Mouse (Mus musculus) lung, postnatal 0 days (tissue): Measurements from ENCODE around the gene Kmt5b. TPM values are rescaled to one million over a fixed set of nuclear protein-coding genes. Genes with fewer than 3 reads are reported as not detected.

ENCODE experiments used
- ATAC-seq: fragments of 200-750 bp; cut with Nextera tagmentation; 2 replicates; pipeline ENCODE4 v1.8.0; 2017; ENCODE audit warnings: moderate library complexity
- DNase-seq: peaks from one replicate; pipeline ENCODE4 v3.0.0-alpha.2; 2016; ENCODE audit warnings: low spot score
- H3K27ac ChIP-seq: fragments of 300-500 bp; sonication (generic); 2 replicates; pipeline ENCODE4 v1.5.1; 2014; ENCODE audit warnings: antibody characterized with exemption, mild to moderate bottlenecking, low read length, mixed read lengths
- H3K27me3 ChIP-seq: fragments of 300-500 bp; sonication (generic); replicated peaks from 2 replicates; pipeline ENCODE4 v1.6.1; 2014; ENCODE audit warnings: low read length, mixed read lengths; ENCODE audit not compliant: insufficient read depth
- H3K36me3 ChIP-seq: fragments of 300-500 bp; sonication (generic); 2 replicates; pipeline ENCODE4 v1.6.1; 2014; ENCODE audit warnings: low read length, mixed read lengths; ENCODE audit not compliant: insufficient read depth
- H3K4me1 ChIP-seq: fragments of 300-500 bp; sonication (generic); 2 replicates; pipeline ENCODE4 v1.6.1; 2014; ENCODE audit warnings: antibody characterized with exemption, low read depth, low read length, mixed read lengths; ENCODE audit not compliant: insufficient read depth
- H3K4me2 ChIP-seq: fragments of 300-500 bp; sonication (generic); replicated peaks from 2 replicates; pipeline ENCODE4 v1.6.1; 2014; ENCODE audit warnings: low read depth, mild to moderate bottlenecking, low read length, moderate library complexity, mixed read lengths
- H3K4me3 ChIP-seq: fragments of 300-500 bp; sonication (generic); 2 replicates; pipeline ENCODE4 v1.5.1; 2014; ENCODE audit warnings: low read depth, low read length
- H3K9ac ChIP-seq: fragments of 300-500 bp; sonication (generic); replicated peaks from 2 replicates; pipeline ENCODE4 v1.6.1; 2014; ENCODE audit warnings: low read depth, mild to moderate bottlenecking
- H3K9me3 ChIP-seq: fragments of 300-500 bp; sonication (generic); 2 replicates; pipeline ENCODE4 v1.6.1; 2016; ENCODE audit warnings: low read length, mixed read lengths
- CTCF ChIP-seq: IDR thresholded peaks from 2 replicates; pipeline ENCODE4 v1.5.1; 2016; ENCODE audit warnings: antibody characterized with exemption, mild to moderate bottlenecking
- EP300 ChIP-seq: IDR thresholded peaks from 2 replicates; pipeline ENCODE4 v1.6.1; 2016; ENCODE audit warnings: antibody characterized with exemption, mild to moderate bottlenecking, control low read depth
- WGBS: fragments of 180-500 bp; shearing (Covaris S2); extraction: QIAGEN DNeasy Blood & Tissue Kit; methylation state at CpG from one replicate; pipeline ENCODE4 v1.1.7; 2014; 5-methylcytosine and 5-hydroxymethylcytosine counted together
- polyA plus RNA-seq: library from polyadenylated mRNA; unstranded; fragments of >200 nt; fragmentation: Nextera tagmentation; extraction: Ambion mirVana; gene quantifications from 2 replicates; pipeline ENCODE4 v1.2.1, GENCODE M21; 2015

Gene Kmt5b
- polyA plus RNA-seq, 1 experiment from 2014 or later, result 20.5 TPM

- no peak for TF ChIP-seq CTCF
- no peak for TF ChIP-seq EP300
- Histone ChIP-seq H3K4me3 (no peak overlapping the region), H3K4me1 (peaks cover 9% of the 10 kb centered on the region), H3K27me3 (no peaks in the 10 kb centered on the region), H3K9ac (no peak overlapping the region), H3K9me3 (no peaks in the 10 kb centered on the region), H3K27ac (no peak overlapping the region), H3K36me3 (no peaks in the 10 kb centered on the region), H3K4me2 (peak overlapping the region; percentile 73)
- WGBS, result 83% methylated on average over 5 of the region's 5 CpGs
- ATAC-seq (no peak), DNase-seq (no peak)
Measured at GRCm38 (mm10) chr19:3766378-3766777, 843 bp upstream of the Kmt5b start.

GRCm38 (mm10) chr19:3767781-3768696 lies 818 bp downstream of the Kmt5b start:
- peak overlapping the region; percentile 100 for H3K9ac ChIP-seq
- DNase-seq (peak; percentile 95), ATAC-seq (peak; percentile 64)
- peak overlapping the region; percentile 100 for H3K27ac ChIP-seq
- H3K4me3 ChIP-seq, result peak overlapping the region; percentile 98
- H3K4me2 ChIP-seq, result peak overlapping the region; percentile 73
- H3K27me3 ChIP-seq, result no peaks in the 10 kb centered on the region
- no peaks in the 10 kb centered on the region for H3K9me3 ChIP-seq
- H3K4me1 ChIP-seq, result peaks cover 9% of the 10 kb centered on the region
- 2% methylated on average over 85 of the region's 111 CpGs for WGBS
- TF ChIP-seq CTCF (no peak), EP300 (no peak)
- no peaks in the 10 kb centered on the region for H3K36me3 ChIP-seq

GRCm38 (mm10) chr19:3768697-3769383 lies 1.6 kb downstream of the Kmt5b start:
- Histone ChIP-seq H3K27ac (peak overlapping the region; percentile 100), H3K36me3 (no peaks in the 10 kb centered on the region), H3K4me1 (peaks cover 9% of the 10 kb centered on the region), H3K9me3 (no peaks in the 10 kb centered on the region), H3K9ac (peak overlapping the region; percentile 100), H3K4me3 (peak overlapping the region; percentile 98), H3K4me2 (peak overlapping the region; percentile 73), H3K27me3 (no peaks in the 10 kb centered on the region)
- TF ChIP-seq CTCF (peak; percentile 61), EP300 (no peak)
- under 1% methylated on average over 35 of the region's 60 CpGs for WGBS
- DNase-seq (peak; percentile 98), ATAC-seq (peak; percentile 95)

GRCm38 (mm10) chr19:3769533-3769932 lies 2.3 kb downstream of the Kmt5b start:
- TF ChIP-seq CTCF (peak; percentile 24; the same call in 1 of the 2 replicates), EP300 (no peak)
- DNase-seq, result no peak
- WGBS, result 66% methylated on average over 6 of the region's 6 CpGs
- Histone ChIP-seq H3K4me2 (peak overlapping the region; percentile 73), H3K27ac (peak overlapping the region; percentile 100), H3K27me3 (no peaks in the 10 kb centered on the region), H3K4me3 (peak overlapping the region; percentile 98; the same call in 1 of the 2 replicates), H3K36me3 (no peaks in the 10 kb centered on the region), H3K9ac (0 out of 2 replicates have a peak overlapping the region, but pooled peaks have one; percentile 50), H3K9me3 (no peaks in the 10 kb centered on the region), H3K4me1 (peaks cover 9% of the 10 kb centered on the region)
- no peak for ATAC-seq

GRCm38 (mm10) chr19:3774159-3774558 lies 6.9 kb downstream of the Kmt5b start:
- Histone ChIP-seq H3K27me3 (no peaks in the 10 kb centered on the region), H3K9ac (no peak overlapping the region), H3K9me3 (no peaks in the 10 kb centered on the region), H3K27ac (no peak overlapping the region), H3K4me1 (0 out of 2 replicates have a peak, but pooled peaks cover 9% of the 10 kb centered on the region), H3K4me2 (no peak overlapping the region), H3K4me3 (no peak overlapping the region), H3K36me3 (no peaks in the 10 kb centered on the region)
- peak; percentile 24 for DNase-seq
- 65% methylated on average over 2 of the region's 2 CpGs for WGBS
- ATAC-seq, result no peak
- peak; percentile 60 for TF ChIP-seq CTCF
- TF ChIP-seq EP300, result no peak

GRCm38 (mm10) chr19:3778713-3779112 lies 11.5 kb downstream of the Kmt5b start:
- ATAC-seq (no peak), DNase-seq (no peak)
- H3K27me3 ChIP-seq, result no peaks in the 10 kb centered on the region
- TF ChIP-seq CTCF (no peak), EP300 (no peak)
- no peak overlapping the region for H3K4me3 ChIP-seq
- no peaks in the 10 kb centered on the region for H3K36me3 ChIP-seq
- no peak overlapping the region for H3K4me2 ChIP-seq
- H3K9ac ChIP-seq, result no peak overlapping the region
- no peak overlapping the region for H3K27ac ChIP-seq
- 88% methylated on average over 8 of the region's 8 CpGs for WGBS
- no peaks in the 10 kb centered on the region for H3K4me1 ChIP-seq
- no peaks in the 10 kb centered on the region for H3K9me3 ChIP-seq
